Mouse (Mus musculus) cerebellum, adult 9-10 months (tissue): Measurements from ENCODE around the gene Izumo3.
"Not testable (repeated sequence)": the region's sequence is repeated elsewhere in the genome, so short reads cannot be mapped to it uniquely, and the experiment has no call there.

Experiments
- DNase-seq: peaks from one replicate; pipeline ENCODE4 v3.0.0; 2022

Izumo3 gene

GRCm38 (mm10) chr4:92147134-92147533 lies at the start of gene Izumo3:
Izumo3 (minus strand) TSS chr4:92147234.
- no peak for DNase-seq

- not testable (repeated sequence) for DNase-seq
These were observed 44.6 kb upstream of the Izumo3 start, which contains the start of gene Gm12666 for GRCm38 (mm10) chr4:92191649-92192048. Gm12666 (minus strand) TSS chr4:92191749.

GRCm38 (mm10) chr4:92152646-92153045 lies 5.6 kb upstream of the Izumo3 start:
- no peak for DNase-seq

- no peak for DNase-seq
These were observed 35.5 kb downstream of the Izumo3 start for GRCm38 (mm10) chr4:92111390-92111988.

- DNase-seq, result no peak
These were observed 49.6 kb downstream of the Izumo3 start for GRCm38 (mm10) chr4:92097386-92097785.

- no peak for DNase-seq
These were observed 51.1 kb downstream of the Izumo3 start for GRCm38 (mm10) chr4:92095951-92096350.
